Mouse (Mus musculus) hindbrain, postnatal 0 days (tissue): ENCODE data around the gene Mapk10. TPM values are rescaled to one million over a fixed set of nuclear protein-coding genes. Genes with fewer than 3 reads are reported as not detected.

Experiments used
- ATAC-seq: fragments of 200-750 bp; cut with Nextera tagmentation; 2 replicates; pipeline ENCODE4 v1.8.0; 2017; ENCODE audit warnings: mild to moderate bottlenecking, moderate TSS enrichment, moderate library complexity
- DNase-seq: peaks from one replicate; pipeline ENCODE4 v3.0.0-alpha.2; 2015; ENCODE audit warnings: low spot score
- H3K27ac ChIP-seq: fragments of 300-500 bp; sonication (generic); 2 replicates; pipeline ENCODE4 v1.5.1; 2014; ENCODE audit warnings: mild to moderate bottlenecking
- H3K27me3 ChIP-seq: fragments of 300-500 bp; sonication (generic); 2 replicates; pipeline ENCODE4 v1.6.1; 2014; ENCODE audit warnings: low read length, mixed read lengths; ENCODE audit not compliant: insufficient read depth
- H3K36me3 ChIP-seq: fragments of 300-500 bp; sonication (generic); 2 replicates; pipeline ENCODE4 v1.6.1; 2014; ENCODE audit warnings: low read length, mixed read lengths; ENCODE audit not compliant: insufficient read depth
- H3K4me1 ChIP-seq: fragments of 300-500 bp; sonication (generic); 2 replicates; pipeline ENCODE4 v1.6.1; 2014; ENCODE audit warnings: antibody characterized with exemption, low read length, mixed read lengths; ENCODE audit not compliant: insufficient read depth
- H3K4me2 ChIP-seq: fragments of 300-500 bp; sonication (generic); 2 replicates; pipeline ENCODE4 v1.6.1; 2014; ENCODE audit warnings: low read depth, mild to moderate bottlenecking, low read length, moderate library complexity, mixed read lengths
- H3K4me3 ChIP-seq: fragments of 300-500 bp; sonication (generic); 2 replicates; pipeline ENCODE4 v1.5.1; 2014; ENCODE audit warnings: low read length
- H3K9ac ChIP-seq: fragments of 300-500 bp; sonication (generic); replicated peaks from 2 replicates; pipeline ENCODE4 v1.6.1; 2014; ENCODE audit warnings: mild to moderate bottlenecking, low read length, moderate library complexity, mixed read lengths
- H3K9me3 ChIP-seq: fragments of 300-500 bp; sonication (generic); 2 replicates; pipeline ENCODE4 v1.6.1; 2016; ENCODE audit warnings: low read length, mixed read lengths
- CTCF ChIP-seq: IDR thresholded peaks from 2 replicates; pipeline ENCODE4 v1.5.1; 2016; ENCODE audit warnings: antibody characterized with exemption, control low read depth, low read depth
- WGBS: fragments of 180-500 bp; shearing (Covaris S2); extraction: QIAGEN DNeasy Blood & Tissue Kit; methylation state at CpG from one replicate; pipeline ENCODE4 v1.1.7; 2014; 5-methylcytosine and 5-hydroxymethylcytosine counted together
- polyA plus RNA-seq: library from polyadenylated mRNA; unstranded; fragments of >200 nt; fragmentation: Nextera tagmentation; extraction: Ambion mirVana; gene quantifications from 2 replicates; pipeline ENCODE4 v1.2.1, GENCODE M21; 2015
- total RNA-seq: library from RNA; depleted of rRNA; stranded (reverse); fragments of >200 nt; gene quantifications from 2 replicates; pipeline ENCODE4 v1.2.3, GENCODE M21; 2014

The Mapk10 gene
- total and polyA plus RNA-seq, 2 experiments from 2014 or later, result 80.1 to 108 TPM

GRCm38 (mm10) chr5:103193700-103194099, 17.4 kb downstream of the Mapk10 start:
- ATAC-seq (no peak), DNase-seq (no peak)
- Histone ChIP-seq H3K9ac (no peak overlapping the region), H3K4me3 (no peak overlapping the region), H3K27me3 (no peaks in the 10 kb centered on the region), H3K36me3 (no peaks in the 10 kb centered on the region), H3K4me2 (no peak overlapping the region), H3K27ac (0 out of 2 replicates have a peak overlapping the region, but pooled peaks have one; percentile 38), H3K4me1 (0 out of 2 replicates have a peak, but pooled peaks cover 4% of the 10 kb centered on the region), H3K9me3 (no peaks in the 10 kb centered on the region)
- no peak for TF ChIP-seq CTCF
- WGBS, result 74% methylated on average over 3 of the region's 3 CpGs

- 18% methylated on average over 4 of the region's 4 CpGs for WGBS
- DNase-seq, result peak; percentile 41
- no peak overlapping the region for H3K4me3 ChIP-seq
- 0 out of 2 replicates have a peak, but pooled peaks cover 6% of the 10 kb centered on the region for H3K9me3 ChIP-seq
- no peaks in the 10 kb centered on the region for H3K36me3 ChIP-seq
- H3K27me3 ChIP-seq, result no peaks in the 10 kb centered on the region
- H3K27ac ChIP-seq, result peak overlapping the region; percentile 52
- peak; percentile 43; the same call in 1 of the 2 replicates for ATAC-seq
- TF ChIP-seq CTCF, result no peak
- H3K9ac ChIP-seq, result no peak overlapping the region
- 0 out of 2 replicates have a peak, but pooled peaks cover 4% of the 10 kb centered on the region for H3K4me1 ChIP-seq
- no peak overlapping the region for H3K4me2 ChIP-seq
These were observed 19.6 kb downstream of the Mapk10 start for GRCm38 (mm10) chr5:103191577-103191976.

GRCm38 (mm10) chr5:103184256-103184655, 26.9 kb downstream of the Mapk10 start:
- Histone ChIP-seq H3K4me3 (no peak overlapping the region), H3K4me1 (no peaks in the 10 kb centered on the region), H3K9me3 (0 out of 2 replicates have a peak, but pooled peaks cover 9% of the 10 kb centered on the region), H3K9ac (no peak overlapping the region), H3K27ac (no peak overlapping the region), H3K4me2 (no peak overlapping the region), H3K27me3 (no peaks in the 10 kb centered on the region), H3K36me3 (no peaks in the 10 kb centered on the region)
- 98% methylated on average over 1 of the region's 1 CpGs for WGBS
- no peak for TF ChIP-seq CTCF
- ATAC-seq, result no peak
- no peak for DNase-seq

GRCm38 (mm10) chr5:103181622-103182021, 29.5 kb downstream of the Mapk10 start:
- Histone ChIP-seq H3K4me2 (no peak overlapping the region), H3K27ac (no peak overlapping the region), H3K4me1 (peaks cover 7% of the 10 kb centered on the region), H3K27me3 (no peaks in the 10 kb centered on the region), H3K9ac (no peak overlapping the region), H3K4me3 (no peak overlapping the region), H3K9me3 (0 out of 2 replicates have a peak, but pooled peaks cover 3% of the 10 kb centered on the region), H3K36me3 (no peaks in the 10 kb centered on the region)
- no peak for ATAC-seq
- TF ChIP-seq CTCF, result no peak
- DNase-seq, result no peak
- WGBS, result 93% methylated on average over 10 of the region's 10 CpGs

GRCm38 (mm10) chr5:103177010-103177409, 34.1 kb downstream of the Mapk10 start:
- no peaks in the 10 kb centered on the region for H3K36me3 ChIP-seq
- DNase-seq (peak; percentile 68), ATAC-seq (peak; percentile 63; the same call in 1 of the 2 replicates)
- 0 out of 2 replicates have a peak overlapping the region, but pooled peaks have one; percentile 21 for H3K4me2 ChIP-seq
- H3K4me1 ChIP-seq, result peaks cover 7% of the 10 kb centered on the region
- no peak for TF ChIP-seq CTCF
- no peak overlapping the region for H3K4me3 ChIP-seq
- no peaks in the 10 kb centered on the region for H3K9me3 ChIP-seq
- WGBS, result 22% methylated on average over 5 of the region's 5 CpGs
- 0 out of 2 replicates have a peak overlapping the region, but pooled peaks have one; percentile 3 for H3K9ac ChIP-seq
- peak overlapping the region; percentile 41; the same call in 1 of the 2 replicates for H3K27ac ChIP-seq
- H3K27me3 ChIP-seq, result no peaks in the 10 kb centered on the region

- H3K4me2 ChIP-seq, result no peak overlapping the region
- H3K9ac ChIP-seq, result no peak overlapping the region
- H3K4me3 ChIP-seq, result no peak overlapping the region
- no peaks in the 10 kb centered on the region for H3K36me3 ChIP-seq
- no peak for TF ChIP-seq CTCF
- no peak overlapping the region for H3K27ac ChIP-seq
- DNase-seq (no peak), ATAC-seq (no peak)
- no peaks in the 10 kb centered on the region for H3K9me3 ChIP-seq
- 83% methylated on average over 7 of the region's 7 CpGs for WGBS
- no peaks in the 10 kb centered on the region for H3K27me3 ChIP-seq
- H3K4me1 ChIP-seq, result peaks cover 7% of the 10 kb centered on the region
These were observed 35.1 kb downstream of the Mapk10 start for GRCm38 (mm10) chr5:103175989-103176388.

GRCm38 (mm10) chr5:103174607-103175006, 36.5 kb downstream of the Mapk10 start:
- no peak overlapping the region for H3K4me2 ChIP-seq
- no peaks in the 10 kb centered on the region for H3K27me3 ChIP-seq
- H3K36me3 ChIP-seq, result no peaks in the 10 kb centered on the region
- H3K9ac ChIP-seq, result no peak overlapping the region
- no peak overlapping the region for H3K4me3 ChIP-seq
- ATAC-seq (no peak), DNase-seq (peak; percentile 21)
- WGBS, result 30% methylated on average over 7 of the region's 7 CpGs
- H3K4me1 ChIP-seq, result peaks cover 7% of the 10 kb centered on the region
- no peak for TF ChIP-seq CTCF
- no peak overlapping the region for H3K27ac ChIP-seq
- H3K9me3 ChIP-seq, result peaks cover 2% of the 10 kb centered on the region; the same call in 1 of the 2 replicates
